Mouse (Mus musculus) testis, postnatal 10 days (tissue): Measurements from ENCODE around the gene Pstpip1.

Experiments
- DNase-seq: peaks from one replicate; pipeline ENCODE4 v3.0.0; 2021; ENCODE audit warnings: low spot score

The Pstpip1 gene

GRCm38 (mm10) chr9:56089778-56090520 is at the start of gene Pstpip1:
TSS of gene Pstpip1 (plus strand) at chr9:56089962.
- peak; percentile 86 for DNase-seq

- peak; percentile 97 for DNase-seq
Observed at GRCm38 (mm10) chr9:56041372-56042180, 48.2 kb upstream of the Pstpip1 start, which contains the start of gene Rcn2. TSS of gene Rcn2 (plus strand) at chr9:56041845.

GRCm38 (mm10) chr9:56042181-56042621 is 47.6 kb upstream of the Pstpip1 start:
- no peak for DNase-seq

GRCm38 (mm10) chr9:56053796-56054195 is 36.0 kb upstream of the Pstpip1 start:
- DNase-seq: no peak

- no peak for DNase-seq
Observed at GRCm38 (mm10) chr9:56056147-56056546, 33.6 kb upstream of the Pstpip1 start.

GRCm38 (mm10) chr9:56062336-56062735 is 27.4 kb upstream of the Pstpip1 start:
- no peak for DNase-seq

GRCm38 (mm10) chr9:56065011-56065410 is 24.8 kb upstream of the Pstpip1 start:
- no peak for DNase-seq

GRCm38 (mm10) chr9:56067964-56068363 is 21.8 kb upstream of the Pstpip1 start:
- no peak for DNase-seq

- no peak for DNase-seq
Observed at GRCm38 (mm10) chr9:56068630-56069029, 21.1 kb upstream of the Pstpip1 start.

- no peak for DNase-seq
Observed at GRCm38 (mm10) chr9:56072861-56073260, 16.9 kb upstream of the Pstpip1 start.

GRCm38 (mm10) chr9:56074863-56075262 is 14.9 kb upstream of the Pstpip1 start:
- no peak for DNase-seq

- peak; percentile 76 for DNase-seq
Observed at GRCm38 (mm10) chr9:56075264-56075663, 14.5 kb upstream of the Pstpip1 start.

GRCm38 (mm10) chr9:56075901-56076620 is 13.7 kb upstream of the Pstpip1 start:
- no peak for DNase-seq

- DNase-seq: no peak
Observed at GRCm38 (mm10) chr9:56079587-56079986, 10.2 kb upstream of the Pstpip1 start.

- no peak for DNase-seq
Observed at GRCm38 (mm10) chr9:56086524-56086923, 3.2 kb upstream of the Pstpip1 start.

- no peak for DNase-seq
Observed at GRCm38 (mm10) chr9:56090546-56091225, 924 bp downstream of the Pstpip1 start.

- DNase-seq: no peak
Observed at GRCm38 (mm10) chr9:56092102-56092501, 2.3 kb downstream of the Pstpip1 start.

GRCm38 (mm10) chr9:56097584-56098298 is 8.0 kb downstream of the Pstpip1 start:
- no peak for DNase-seq

GRCm38 (mm10) chr9:56100041-56100522 is 10.3 kb downstream of the Pstpip1 start:
- no peak for DNase-seq

- no peak for DNase-seq
Observed at GRCm38 (mm10) chr9:56101022-56101421, 11.3 kb downstream of the Pstpip1 start.

- no peak for DNase-seq
Observed at GRCm38 (mm10) chr9:56104921-56105320, 15.2 kb downstream of the Pstpip1 start.
